Mouse (Mus musculus) Patski (cell line): ENCODE measurements around the gene Mettl17. TPM values are rescaled to one million over a fixed set of nuclear protein-coding genes. Genes with fewer than 3 reads are reported as not detected.
A peak's percentile ranks its signal among the peaks of the same experiment; 100 is the strongest.
"Not testable (repeated sequence)": the region's sequence is repeated elsewhere in the genome, so short reads cannot be mapped to it uniquely, and the experiment has no call there.

Experiments
- ATAC-seq: fragments of 100-300 bp; one replicate; pipeline ENCODE4 v1.8.0; 2021
- CTCF ChIA-PET: fragments of 350-600 bp; sonication (Branson Sonifier 250); formaldehyde crosslinking; loops from one replicate; lab custom pipeline; 2022; ENCODE audit warnings: inconsistent platforms; lab: Charles Lee
- POLR2A ChIA-PET: fragments of 350-600 bp; sonication (Branson Sonifier 250); formaldehyde crosslinking; loops from one replicate; lab custom pipeline; 2022; ENCODE audit warnings: antibody characterized with exemption, inconsistent platforms; lab: Charles Lee
- DNase-seq: peaks from one replicate; pipeline ENCODE4 v3.0.0-alpha.2; 2011; ENCODE audit warnings: low read depth, low spot score
- H3K27me3 ChIP-seq: fragments of 371-371 bp; one replicate; pipeline ENCODE4 v1.5.1; 2021
- CTCF ChIP-seq: fragments of 100-300 bp; IDR thresholded peaks from one replicate; pipeline ENCODE4 v1.5.1; 2021
- in situ Hi-C: fragments of 300-500 bp; cut with MboI; formaldehyde crosslinking; loops from 3 replicates; pipeline ENCODE4 v1.11.1; 2018; ENCODE audit warnings: low pct_unique_long_range_greater_than_20kb, mixed read lengths
- polyA plus RNA-seq: library from polyadenylated mRNA; unstranded; gene quantifications from one replicate; pipeline ENCODE4 v1.2.3, GENCODE M21; 2021

Gene Mettl17
- polyA plus RNA-seq: 27.5 TPM

DNA sequence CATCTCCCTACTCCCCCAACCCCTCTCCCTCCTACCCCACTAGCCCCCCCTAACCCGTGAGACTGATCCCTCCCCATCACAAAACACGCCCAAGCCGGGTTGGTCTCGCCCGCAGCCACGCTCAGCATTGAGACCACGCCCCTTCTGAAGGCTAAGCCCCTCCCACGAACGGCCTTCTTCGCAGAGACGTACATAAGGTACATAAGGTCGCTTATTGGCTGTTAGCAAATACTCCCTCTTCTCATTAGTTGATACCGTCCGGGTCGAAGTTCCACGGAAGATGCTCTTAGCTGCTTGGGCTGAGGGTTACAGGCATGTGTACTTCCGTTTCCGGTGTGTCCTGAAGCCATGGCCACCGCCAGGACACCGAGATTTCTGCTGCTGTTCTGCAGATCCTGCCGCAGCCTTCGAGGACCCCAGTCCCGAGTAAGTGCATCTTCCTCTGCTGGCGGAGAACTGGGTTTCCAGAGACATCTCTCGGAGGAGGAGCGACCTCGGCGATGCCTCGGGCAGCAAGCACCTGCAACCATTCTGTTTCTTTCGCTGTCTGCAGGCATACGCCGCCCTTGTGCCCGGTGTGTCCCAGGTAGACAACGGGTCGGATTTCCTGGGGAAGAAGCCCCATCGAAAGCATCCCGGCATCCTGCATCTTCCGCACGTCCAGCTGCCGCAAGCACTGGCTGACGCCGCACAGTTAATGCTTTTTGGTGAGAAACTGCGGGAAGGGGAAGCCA lies at the start of gene Mettl17:
Gene Mettl17 (plus strand): TSS at position 245 of the 734 bp plus-strand sequence.
- TF ChIP-seq CTCF: no peak
- in situ Hi-C loops: no loop called here
- DNase-seq (peak; percentile 90), ATAC-seq (peak; percentile 99)
- ChIA-PET CTCF (interaction anchor here (1.2 to 1.6 kb wide), 4 partner anchors 9 to 124 kb away, joined by 3 to 7 read pairs (median 5); no protein-coding TSS in a partner anchor), POLR2A (no interaction called here)
- H3K27me3 ChIP-seq: no peaks in the 10 kb centered on the region

DNA sequence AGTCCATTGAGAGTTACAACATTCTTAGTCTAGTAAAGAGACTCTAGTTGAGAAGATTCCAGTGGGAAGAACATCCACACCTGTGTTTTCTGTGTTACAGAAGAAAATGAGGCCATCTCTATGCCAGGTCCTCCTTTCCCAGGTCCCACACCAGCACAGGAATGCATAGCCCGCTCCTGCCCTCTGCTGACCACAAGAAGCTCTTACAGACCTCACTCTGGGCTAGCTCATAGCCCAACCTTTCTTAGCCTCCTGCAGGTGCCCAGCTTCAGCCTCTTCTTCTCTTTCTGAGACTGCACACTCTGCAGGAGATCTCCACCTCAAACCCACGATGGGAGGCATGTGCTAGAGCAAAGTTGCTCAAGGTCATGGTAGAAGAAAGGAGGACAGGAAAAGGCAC lies 46.2 kb upstream of the Mettl17 start:
- CTCF ChIA-PET, H3K27me3 ChIP-seq, DNase-seq, in situ Hi-C loops, POLR2A ChIA-PET: not testable (repeated sequence)
- ATAC-seq: peak; percentile 71
- TF ChIP-seq CTCF: peak; percentile 18

- ATAC-seq: no peak
- H3K27me3 ChIP-seq: no peaks in the 10 kb centered on the region
- CTCF ChIA-PET: no interaction called here
- in situ Hi-C loops: loop anchor here (5.0 to 10.0 kb wide), 2 partner anchors 67 to 590 kb away; partner anchors contain the start of gene Ang4
- peak; percentile 10 for DNase-seq
- POLR2A ChIA-PET: no interaction called here
- TF ChIP-seq CTCF: no peak
Measured at GRCm38 (mm10) chr14:51842250-51842649, 42.4 kb upstream of the Mettl17 start.

- in situ Hi-C loops: loop anchor here (5.0 to 10.0 kb wide), 2 partner anchors 68 to 590 kb away; partner anchors contain the start of gene Ang4
Measured at GRCm38 (mm10) chr14:51842781-51843180, 41.9 kb upstream of the Mettl17 start.

GRCm38 (mm10) chr14:51843882-51844281 lies 40.8 kb upstream of the Mettl17 start:
- in situ Hi-C loops: loop anchor here (5.0 to 10.0 kb wide), 2 partner anchors 69 to 592 kb away; partner anchors contain the start of gene Ang4
- ChIA-PET CTCF (interaction anchor here (1.2 to 1.3 kb wide), 2 partner anchors 26 to 59 kb away, joined by 3 to 4 read pairs; no protein-coding TSS in a partner anchor), POLR2A (no interaction called here)
- no peak for ATAC-seq
- no peak for TF ChIP-seq CTCF
- DNase-seq: no peak
- no peaks in the 10 kb centered on the region for H3K27me3 ChIP-seq

More at GRCm38 (mm10) chr14:51842781-51843180, 41.9 kb upstream of the Mettl17 start:
- ChIA-PET CTCF (interaction anchor here (0.6 to 1.1 kb wide), 2 partner anchors 36 to 41 kb away, joined by 3 read pairs; no protein-coding TSS in a partner anchor), POLR2A (no interaction called here)
- no peak for DNase-seq
- H3K27me3 ChIP-seq: no peaks in the 10 kb centered on the region
- no peak for TF ChIP-seq CTCF
- ATAC-seq: no peak

DNA sequence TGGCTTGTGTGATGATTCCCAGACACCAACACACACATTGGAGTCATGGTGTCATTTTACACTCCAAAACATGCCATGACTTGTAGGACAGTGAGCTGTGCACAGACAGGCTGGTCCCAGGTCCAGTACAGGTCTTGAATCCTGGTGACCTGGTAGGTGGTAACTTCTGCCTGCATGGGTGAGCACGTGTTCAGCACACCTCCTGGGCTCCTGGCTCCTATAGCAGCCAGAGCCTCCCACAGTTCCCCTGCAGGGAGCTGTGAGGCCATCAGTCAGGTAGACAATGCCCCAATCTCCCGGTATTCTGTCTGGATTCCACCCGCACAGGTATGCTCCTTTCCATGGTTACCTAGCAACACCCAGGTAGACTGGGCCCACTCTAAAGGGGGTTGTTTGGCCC lies 38.1 kb upstream of the Mettl17 start:
- no peaks in the 10 kb centered on the region for H3K27me3 ChIP-seq
- TF ChIP-seq CTCF: no peak
- POLR2A ChIA-PET: no interaction called here
- CTCF ChIA-PET: no interaction called here
- ATAC-seq (no peak), DNase-seq (no peak)
- in situ Hi-C loops: loop anchor here (10.0 kb wide), 1 partner anchor 72 kb away; the partner anchor contains the start of gene Ang4

GRCm38 (mm10) chr14:51851006-51851405 lies 33.6 kb upstream of the Mettl17 start:
- ATAC-seq, CTCF ChIA-PET, H3K27me3 ChIP-seq, DNase-seq, POLR2A ChIA-PET: not testable (repeated sequence)
- in situ Hi-C loops: loop anchor here (10.0 kb wide), 1 partner anchor 566 kb away; no protein-coding TSS in a partner anchor

- TF ChIP-seq CTCF: no peak
- ATAC-seq: no peak
- ChIA-PET POLR2A (no interaction called here), CTCF (interaction anchor here (0.6 kb wide), 1 partner anchor 21 kb away, joined by 3 read pairs; no protein-coding TSS in a partner anchor)
- in situ Hi-C loops: loop anchor here (10.0 kb wide), 1 partner anchor 569 kb away; no protein-coding TSS in a partner anchor
- DNase-seq: no peak
- no peaks in the 10 kb centered on the region for H3K27me3 ChIP-seq
Measured at GRCm38 (mm10) chr14:51853399-51853798, 31.2 kb upstream of the Mettl17 start, which contains the start of gene Ear6. Ear6 (plus strand) TSS chr14:51853699.

GRCm38 (mm10) chr14:51855280-51855679 lies 29.4 kb upstream of the Mettl17 start:
- H3K27me3 ChIP-seq, CTCF ChIA-PET, DNase-seq, ATAC-seq: not testable (repeated sequence)
- POLR2A ChIA-PET: interaction anchor here (0.6 kb wide), 1 partner anchor 302 kb away, joined by 6 read pairs; no protein-coding TSS in a partner anchor
- in situ Hi-C loops: loop anchor here (10.0 kb wide), 1 partner anchor 570 kb away; no protein-coding TSS in a partner anchor

- POLR2A ChIA-PET: interaction anchor here (0.7 kb wide), 1 partner anchor 20 kb away, joined by 3 read pairs; no protein-coding TSS in a partner anchor
- H3K27me3 ChIP-seq, in situ Hi-C loops, DNase-seq, CTCF ChIA-PET: not testable (repeated sequence)
- peak; percentile 93 for ATAC-seq
Measured at GRCm38 (mm10) chr14:51863603-51864002, 21.0 kb upstream of the Mettl17 start.
